Mouse (Mus musculus) MEL (cell line): ENCODE data around the gene Cd59a.

Source experiments
- CHD1 ChIP-seq: IDR thresholded peaks from 2 replicates; pipeline ENCODE4 v1.6.1; 2012; ENCODE audit warnings: low read depth, mild to moderate bottlenecking, inconsistent platforms, low read length, improper control_type of control experiment
- CHD2 ChIP-seq: IDR thresholded peaks from 2 replicates; pipeline ENCODE4 v1.6.1; 2011; ENCODE audit warnings: low read length, improper control_type of control experiment
- CTCF ChIP-seq, 3 experiments: IDR thresholded peaks in 2 of 3; conservative IDR thresholded peaks in 1 of 3; 2 replicates each; pipeline ENCODE4 v1.5.1; 2011 to 2012; ENCODE audit warnings: low read length in 3 of 3, low read depth in 2 of 3, mild to moderate bottlenecking in 2 of 3, improper control_type of control experiment in 1 of 3, inconsistent platforms in 1 of 3, mixed read lengths in 1 of 3, moderate library complexity in 1 of 3; ENCODE audit not compliant: control insufficient read depth in 1 of 3, insufficient read depth in 1 of 3, poor library complexity in 1 of 3, severe bottlenecking in 1 of 3
- EP300 ChIP-seq, 2 experiments: IDR thresholded peaks; 2 replicates each; pipeline ENCODE4 v1.6.1; 2011; ENCODE audit warnings: improper control_type of control experiment in 2 of 2, low read length in 2 of 2, low read depth in 1 of 2, mild to moderate bottlenecking in 1 of 2
- GATA1 ChIP-seq: IDR thresholded peaks from 2 replicates; pipeline ENCODE4 v1.6.1; 2011; ENCODE audit warnings: low read depth, low read length, improper control_type of control experiment
- MAX ChIP-seq: IDR thresholded peaks from 2 replicates; pipeline ENCODE4 v1.6.1; 2011; ENCODE audit warnings: low read length, improper control_type of control experiment
- NRF1 ChIP-seq: IDR thresholded peaks from 2 replicates; pipeline ENCODE4 v1.6.1; 2014; ENCODE audit warnings: low read depth, mild to moderate bottlenecking, inconsistent platforms, low read length, improper control_type of control experiment, moderate library complexity; ENCODE audit not compliant: poor library complexity, insufficient read depth, severe bottlenecking
- POLR2A ChIP-seq, 2 experiments: IDR thresholded peaks; 2 replicates each; pipeline ENCODE4 v1.6.1; 2011 to 2012; ENCODE audit warnings: low read length in 2 of 2, mild to moderate bottlenecking in 2 of 2, control low read depth in 1 of 2, improper control_type of control experiment in 1 of 2, low read depth in 1 of 2, moderate library complexity in 1 of 2; ENCODE audit not compliant: control insufficient read depth in 1 of 2, insufficient read depth in 1 of 2, poor library complexity in 1 of 2
- POLR2AphosphoS2 ChIP-seq: IDR thresholded peaks from 2 replicates; pipeline ENCODE4 v1.6.1; 2011; ENCODE audit warnings: low read length, improper control_type of control experiment
- POLR2AphosphoS5 ChIP-seq: IDR thresholded peaks from 2 replicates; pipeline ENCODE4 v1.6.1; 2012; ENCODE audit warnings: low read depth, borderline replicate concordance, mild to moderate bottlenecking, inconsistent platforms, low read length, moderate library complexity, mixed read lengths
- TCF12 ChIP-seq: IDR thresholded peaks from 2 replicates; pipeline ENCODE4 v1.6.1; 2014; ENCODE audit warnings: low read depth, mild to moderate bottlenecking, inconsistent platforms, low read length, improper control_type of control experiment, moderate library complexity
- UBTF ChIP-seq: IDR thresholded peaks from 2 replicates; pipeline ENCODE4 v1.6.1; 2012; ENCODE audit warnings: low read depth, mild to moderate bottlenecking, inconsistent platforms, low read length, improper control_type of control experiment, moderate library complexity, borderline replicate concordance; ENCODE audit not compliant: insufficient read depth
- ZC3H11A ChIP-seq: IDR thresholded peaks from 2 replicates; pipeline ENCODE4 v1.6.1; 2012; ENCODE audit warnings: low read depth, mild to moderate bottlenecking, inconsistent platforms, low read length, improper control_type of control experiment

- TF ChIP-seq UBTF (no peak), ZC3H11A (no peak), CHD1 (no peak), MAX (no peak), POLR2A (IDR thresholded peaks at IDR 0.05; ENCODE audit: control insufficient read depth in 1 of 2, insufficient read depth in 1 of 2, low read depth in 1 of 2, low read length in 2 of 2, poor library complexity in 1 of 2) (no peak), EP300 (IDR thresholded peaks at IDR 0.05; ENCODE audit: low read depth in 1 of 2, low read length in 2 of 2) (no peak), CTCF (IDR thresholded peaks at IDR 0.05 in 2 of 3, conservative IDR thresholded peaks at IDR 0.05 in 1 of 3; ENCODE audit: control insufficient read depth in 1 of 3, insufficient read depth in 1 of 3, low read depth in 2 of 3, low read length in 3 of 3, poor library complexity in 1 of 3, severe bottlenecking in 1 of 3) (no peak), TCF12 (no peak), GATA1 (no peak), CHD2 (no peak), POLR2AphosphoS5 (no peak), POLR2AphosphoS2 (no peak), NRF1 (no peak)
Observed at GRCm38 (mm10) chr2:104163978-104164487, 68.4 kb downstream of the Cd59a start.
